Mouse (Mus musculus): ENCODE results near the gene L1cam. TPM values are rescaled to one million over a fixed set of nuclear protein-coding genes. Genes with fewer than 3 reads are reported as not detected.

The L1cam gene
- polyA plus RNA-seq, 1 experiment from 2014 or later = 0.98 TPM

- TF ChIP-seq CTCF (IDR thresholded peaks at IDR 0.05) = no peak
- no peak for TF ChIP-seq EP300 (IDR thresholded peaks at IDR 0.05)
- H3K4me1 ChIP-seq (ENCODE audit: insufficient read depth, low read depth, low read length) = no peaks in the 10 kb centered on the region
- H3K9me3 ChIP-seq (ENCODE audit: low read length) = no peaks in the 10 kb centered on the region
- WGBS = 11% methylated on average over 42 of the region's 43 CpGs
- H3K4me2 ChIP-seq (replicated peaks; ENCODE audit: low read depth, low read length) = peak within 1 kb of the TSS; percentile 57
- peak within 1 kb of the TSS; percentile 43; the same call in 1 of the 2 replicates for H3K9ac ChIP-seq (replicated peaks; ENCODE audit: low read depth)
- ATAC-seq (peak; percentile 98), DNase-seq (ENCODE audit: low spot score) (peak; percentile 92)
- no peaks in the 10 kb centered on the region for H3K27me3 ChIP-seq (replicated peaks; ENCODE audit: insufficient read depth, low read length)
- H3K4me3 ChIP-seq (ENCODE audit: low read depth, low read length) = peak within 1 kb of the TSS; percentile 47
- H3K27ac ChIP-seq (ENCODE audit: low read length) = 0 out of 2 replicates have a peak within 1 kb of the TSS, but pooled peaks have one; percentile 51
- H3K36me3 ChIP-seq (ENCODE audit: insufficient read depth, low read length) = no peaks in the 10 kb centered on the region
Measured at GRCm38 (mm10) chrX:73921823-73922549, 26.1 kb upstream of the L1cam start, which contains the start of the genes Arhgap4 and Naa10. Gene Arhgap4 (minus strand): TSS chrX:73921870. Gene Naa10 (minus strand): TSS chrX:73921944.

DNA sequence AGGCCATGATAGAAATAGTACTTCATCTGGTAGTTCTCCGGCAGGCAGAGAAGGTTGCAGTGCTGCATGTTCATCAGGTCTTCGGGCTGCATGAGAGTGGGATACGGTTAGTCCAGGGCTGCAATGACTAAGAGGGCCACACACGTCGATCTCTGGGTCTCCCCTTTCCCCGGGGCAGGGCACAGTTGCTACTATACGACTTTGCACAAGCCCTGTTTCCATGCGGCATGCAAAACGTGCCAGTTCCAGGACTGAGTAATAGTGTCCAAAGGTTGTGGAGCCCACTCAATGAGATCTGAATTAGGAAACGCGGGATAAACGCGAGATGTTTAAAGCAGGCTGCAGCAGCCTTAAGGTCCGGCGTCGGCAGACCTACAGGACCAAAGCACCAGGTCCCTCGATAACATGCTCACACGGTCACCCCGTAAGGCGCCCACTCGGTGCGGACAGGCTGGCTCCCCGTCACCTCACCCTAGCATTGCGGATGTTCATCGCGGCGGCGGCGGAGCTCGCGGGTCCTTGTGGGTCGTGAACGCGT, 25.4 kb upstream of the L1cam start:
- no peaks in the 10 kb centered on the region for H3K9me3 ChIP-seq (ENCODE audit: low read length)
- H3K9ac ChIP-seq (replicated peaks; ENCODE audit: low read depth) = peak overlapping the region; percentile 43; the same call in 1 of the 2 replicates
- H3K4me3 ChIP-seq (ENCODE audit: low read depth, low read length) = peak overlapping the region; percentile 47
- no peaks in the 10 kb centered on the region for H3K36me3 ChIP-seq (ENCODE audit: insufficient read depth, low read length)
- no peaks in the 10 kb centered on the region for H3K27me3 ChIP-seq (replicated peaks; ENCODE audit: insufficient read depth, low read length)
- ATAC-seq (peak; percentile 47), DNase-seq (ENCODE audit: low spot score) (no peak)
- WGBS = 10% methylated on average over 33 of the region's 34 CpGs
- H3K4me1 ChIP-seq (ENCODE audit: insufficient read depth, low read depth, low read length) = no peaks in the 10 kb centered on the region
- H3K4me2 ChIP-seq (replicated peaks; ENCODE audit: low read depth, low read length) = peak overlapping the region; percentile 57
- 0 out of 2 replicates have a peak overlapping the region, but pooled peaks have one; percentile 8 for H3K27ac ChIP-seq (ENCODE audit: low read length)
- no peak for TF ChIP-seq CTCF (IDR thresholded peaks at IDR 0.05)
- no peak for TF ChIP-seq EP300 (IDR thresholded peaks at IDR 0.05)

- Histone ChIP-seq H3K4me3 (ENCODE audit: low read depth, low read length) (no peak overlapping the region), H3K4me1 (ENCODE audit: insufficient read depth, low read depth, low read length) (no peaks in the 10 kb centered on the region), H3K36me3 (ENCODE audit: insufficient read depth, low read length) (no peaks in the 10 kb centered on the region), H3K27me3 (replicated peaks; ENCODE audit: insufficient read depth, low read length) (no peaks in the 10 kb centered on the region), H3K4me2 (replicated peaks; ENCODE audit: low read depth, low read length) (no peak overlapping the region), H3K27ac (ENCODE audit: low read length) (no peak overlapping the region), H3K9ac (replicated peaks; ENCODE audit: low read depth) (no peak overlapping the region), H3K9me3 (ENCODE audit: low read length) (no peaks in the 10 kb centered on the region)
- WGBS = 86% methylated on average over 5 of the region's 5 CpGs
- DNase-seq (ENCODE audit: low spot score) = no peak
- no peak for TF ChIP-seq CTCF (IDR thresholded peaks at IDR 0.05)
- TF ChIP-seq EP300 (IDR thresholded peaks at IDR 0.05) = no peak
- no peak for ATAC-seq
Measured at GRCm38 (mm10) chrX:73918631-73919030, 22.7 kb upstream of the L1cam start.

- H3K27me3 ChIP-seq (replicated peaks; ENCODE audit: insufficient read depth, low read length) = no peaks in the 10 kb centered on the region
- no peaks in the 10 kb centered on the region for H3K4me1 ChIP-seq (ENCODE audit: insufficient read depth, low read depth, low read length)
- WGBS = 72% methylated on average over 4 of the region's 8 CpGs
- H3K4me2 ChIP-seq (replicated peaks; ENCODE audit: low read depth, low read length) = no peak overlapping the region
- no peak overlapping the region for H3K27ac ChIP-seq (ENCODE audit: low read length)
- ATAC-seq (no peak), DNase-seq (ENCODE audit: low spot score) (no peak)
- no peak for TF ChIP-seq CTCF (IDR thresholded peaks at IDR 0.05)
- no peak for TF ChIP-seq EP300 (IDR thresholded peaks at IDR 0.05)
- no peak overlapping the region for H3K9ac ChIP-seq (replicated peaks; ENCODE audit: low read depth)
- H3K36me3 ChIP-seq (ENCODE audit: insufficient read depth, low read length) = no peaks in the 10 kb centered on the region
- no peak overlapping the region for H3K4me3 ChIP-seq (ENCODE audit: low read depth, low read length)
- no peaks in the 10 kb centered on the region for H3K9me3 ChIP-seq (ENCODE audit: low read length)
Measured at GRCm38 (mm10) chrX:73916945-73917344, 21.0 kb upstream of the L1cam start.

DNA sequence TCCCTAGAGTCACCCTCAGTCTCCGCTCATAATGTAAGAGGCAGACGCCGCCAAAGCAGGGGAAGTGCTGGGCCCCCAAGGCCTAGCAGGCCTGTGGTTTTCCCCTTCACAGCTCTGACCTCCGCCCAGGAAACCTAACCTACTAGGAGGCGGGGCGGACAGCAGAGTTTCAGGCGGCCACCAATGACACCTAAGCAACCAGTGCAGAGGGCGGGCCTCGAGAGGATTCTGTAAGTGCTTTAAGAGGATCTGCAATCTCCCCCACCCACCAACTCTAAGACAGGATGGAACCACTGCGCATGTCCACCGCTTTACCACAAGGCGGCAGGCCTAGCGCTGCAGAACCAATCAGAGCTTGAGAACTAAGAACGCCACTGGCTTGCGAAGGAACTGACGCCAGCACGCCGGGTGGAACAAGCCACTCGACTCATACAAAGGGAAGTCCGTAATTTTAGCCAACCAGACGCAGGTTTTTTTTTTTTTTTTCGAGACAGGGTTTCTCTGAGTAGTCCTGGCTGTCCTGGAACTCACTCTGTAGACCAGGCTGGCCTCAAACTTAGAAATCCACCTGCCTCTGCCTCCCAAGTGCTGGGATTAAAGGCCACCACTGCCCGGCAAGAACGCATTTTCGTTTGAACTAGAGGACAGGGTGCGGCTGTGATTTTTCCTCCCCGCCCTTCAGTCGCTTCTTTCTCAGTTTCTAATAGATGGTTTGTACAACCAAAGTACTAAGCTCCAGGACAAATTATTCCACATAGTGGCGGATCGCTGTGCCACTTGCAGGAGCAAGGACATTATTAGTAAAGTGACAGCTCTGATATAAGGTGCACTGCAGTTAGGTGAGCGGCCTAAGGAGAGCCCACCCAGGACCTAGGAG, 19.2 kb upstream of the L1cam start:
- Histone ChIP-seq H3K4me1 (ENCODE audit: insufficient read depth, low read depth, low read length) (no peaks in the 10 kb centered on the region; the same call in 1 of the 2 replicates), H3K27me3 (replicated peaks; ENCODE audit: insufficient read depth, low read length) (no peaks in the 10 kb centered on the region), H3K36me3 (ENCODE audit: insufficient read depth, low read length) (no peaks in the 10 kb centered on the region), H3K4me3 (ENCODE audit: low read depth, low read length) (no peak overlapping the region), H3K9me3 (ENCODE audit: low read length) (no peaks in the 10 kb centered on the region), H3K27ac (ENCODE audit: low read length) (peak overlapping the region; percentile 79), H3K9ac (replicated peaks; ENCODE audit: low read depth) (no peak overlapping the region), H3K4me2 (replicated peaks; ENCODE audit: low read depth, low read length) (peak overlapping the region; percentile 35)
- DNase-seq (ENCODE audit: low spot score) (peak; percentile 98), ATAC-seq (peak; percentile 99)
- TF ChIP-seq EP300 (IDR thresholded peaks at IDR 0.05) (no peak), CTCF (IDR thresholded peaks at IDR 0.05) (peak; percentile 67)
- WGBS = 18% methylated on average over 29 of the region's 31 CpGs

DNA sequence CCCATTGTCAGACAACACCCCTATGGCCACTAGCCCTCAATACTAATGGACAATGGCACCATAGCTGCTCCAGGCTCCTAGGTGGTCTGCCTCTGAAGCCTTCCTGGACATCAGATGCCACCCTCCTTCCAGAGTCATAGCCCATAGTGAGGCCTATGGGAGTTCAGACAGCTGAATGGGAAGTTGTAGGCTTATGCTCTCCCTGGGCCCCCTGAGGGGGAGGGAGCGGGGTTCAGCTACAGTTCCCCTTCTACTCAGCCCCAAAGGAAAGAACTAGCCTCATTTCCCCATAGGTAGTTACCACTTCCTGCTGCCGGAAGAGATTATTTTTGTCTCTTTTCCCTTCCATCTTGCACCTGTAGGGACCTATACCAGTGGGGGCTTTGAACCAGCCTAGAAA, 15.7 kb upstream of the L1cam start:
- 60% methylated on average over 2 of the region's 2 CpGs for WGBS
- no peak overlapping the region for H3K27ac ChIP-seq (ENCODE audit: low read length)
- no peaks in the 10 kb centered on the region for H3K36me3 ChIP-seq (ENCODE audit: insufficient read depth, low read length)
- no peak overlapping the region for H3K4me2 ChIP-seq (replicated peaks; ENCODE audit: low read depth, low read length)
- H3K4me3 ChIP-seq (ENCODE audit: low read depth, low read length) = no peak overlapping the region
- no peak for ATAC-seq
- no peaks in the 10 kb centered on the region for H3K27me3 ChIP-seq (replicated peaks; ENCODE audit: insufficient read depth, low read length)
- no peaks in the 10 kb centered on the region for H3K9me3 ChIP-seq (ENCODE audit: low read length)
- peak; percentile 14 for DNase-seq (ENCODE audit: low spot score)
- TF ChIP-seq EP300 (IDR thresholded peaks at IDR 0.05) (no peak), CTCF (IDR thresholded peaks at IDR 0.05) (no peak)
- H3K4me1 ChIP-seq (ENCODE audit: insufficient read depth, low read depth, low read length) = no peaks in the 10 kb centered on the region; the same call in 1 of the 2 replicates
- H3K9ac ChIP-seq (replicated peaks; ENCODE audit: low read depth) = no peak overlapping the region
